Mouse (Mus musculus): ENCODE data around the gene Rhox4e. TPM values are rescaled to one million over a fixed set of nuclear protein-coding genes. Genes with fewer than 3 reads are reported as not detected.
"Not testable (repeated sequence)": the region's sequence is repeated elsewhere in the genome, so short reads cannot be mapped to it uniquely, and the experiment has no call there.

Gene Rhox4e
- polyA plus RNA-seq (2015; fragmentation: Nextera tagmentation; extraction: Ambion mirVana), result not detected in 2 replicates

DNA sequence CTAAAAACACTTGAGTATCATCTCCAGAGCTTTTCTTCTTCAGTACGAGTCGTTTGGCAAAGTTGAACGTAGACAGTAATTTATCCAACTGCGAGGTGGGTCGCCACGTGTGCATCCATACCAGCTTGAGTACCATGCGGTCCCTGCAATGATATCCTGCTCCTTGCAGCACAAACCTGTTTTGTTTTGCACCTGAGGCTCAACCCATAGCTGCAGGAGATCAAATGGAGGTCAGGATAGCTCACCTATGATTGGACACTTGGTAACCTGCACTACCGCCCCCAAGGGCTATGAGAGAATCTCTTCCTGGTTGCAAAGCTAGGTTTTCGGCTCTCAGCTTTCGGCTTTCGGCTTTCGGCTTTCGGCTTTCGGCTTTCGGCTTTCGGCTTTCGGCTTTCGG, at the start of gene Rhox4e:
Gene Rhox4e (plus strand): TSS at position 301 of the 400 bp plus-strand sequence.
- H3K4me3 ChIP-seq (ENCODE audit: low read length); H3K9me3 ChIP-seq (replicated peaks; ENCODE audit: control insufficient read depth, low read length); H3K4me1 ChIP-seq (ENCODE audit: control insufficient read depth, insufficient read depth, low read length); ATAC-seq (replicated peaks; ENCODE audit: extremely low read depth, insufficient read depth, low FRiP score); H3K36me3 ChIP-seq (ENCODE audit: control insufficient read depth, insufficient read depth); H3K9ac ChIP-seq (ENCODE audit: low read length); H3K27ac ChIP-seq (ENCODE audit: low read length); H3K4me2 ChIP-seq (ENCODE audit: low read depth, low read length); H3K27me3 ChIP-seq (ENCODE audit: control insufficient read depth, insufficient read depth, low read length): not testable (repeated sequence)
- WGBS, result over 99% methylated on average over 10 of the region's 18 CpGs

DNA sequence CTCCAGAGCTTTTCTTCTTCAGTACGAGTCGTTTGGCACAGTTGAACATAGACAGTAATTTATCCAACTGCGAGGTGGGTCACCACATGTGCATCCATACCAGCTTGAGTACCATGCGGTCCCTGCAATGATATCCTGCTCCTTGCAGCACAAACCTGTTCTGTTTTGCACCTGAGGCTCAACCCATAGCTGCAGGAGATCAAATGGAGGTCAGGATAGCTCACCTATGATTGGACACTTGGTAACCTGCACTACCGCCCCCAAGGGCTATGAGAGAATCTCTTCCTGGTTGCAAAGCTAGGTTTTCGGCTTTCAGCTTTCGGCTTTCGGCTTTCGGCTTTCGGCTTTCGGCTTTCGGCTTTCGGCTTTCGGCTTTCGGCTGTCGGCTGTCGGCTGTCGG, 43.2 kb upstream of the Rhox4e start, which contains the start of gene Rhox4d:
Gene Rhox4d (plus strand): TSS at position 301 of the 400 bp plus-strand sequence.
- H3K4me2 ChIP-seq (ENCODE audit: low read depth, low read length); H3K4me1 ChIP-seq (ENCODE audit: control insufficient read depth, insufficient read depth, low read length); H3K27ac ChIP-seq (ENCODE audit: low read length); H3K27me3 ChIP-seq (ENCODE audit: control insufficient read depth, insufficient read depth, low read length); ATAC-seq (replicated peaks; ENCODE audit: extremely low read depth, insufficient read depth, low FRiP score); H3K9me3 ChIP-seq (replicated peaks; ENCODE audit: control insufficient read depth, low read length); H3K9ac ChIP-seq (ENCODE audit: low read length); H3K4me3 ChIP-seq (ENCODE audit: low read length); H3K36me3 ChIP-seq (ENCODE audit: control insufficient read depth, insufficient read depth): not testable (repeated sequence)
- WGBS, result 91% methylated on average over 11 of the region's 18 CpGs

DNA sequence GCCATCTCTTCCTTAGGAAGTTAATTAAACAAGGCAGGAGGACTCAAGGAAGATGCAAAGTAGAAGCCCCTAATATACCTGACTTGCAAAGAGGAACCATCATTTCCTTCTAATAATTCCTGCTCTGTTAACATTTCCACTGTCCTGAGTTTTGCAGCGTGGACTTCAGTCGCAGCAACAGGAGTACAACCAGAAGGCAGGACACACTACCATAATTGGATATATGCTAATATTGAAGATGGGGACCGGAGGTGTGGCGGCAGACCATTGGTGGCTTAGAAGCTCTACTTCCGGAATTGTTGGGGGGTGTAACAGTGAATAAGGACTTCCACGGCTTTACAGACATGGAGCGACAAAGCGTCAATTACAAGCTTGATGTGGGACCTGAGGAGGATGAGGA, 27.1 kb upstream of the Rhox4e start, which contains the start of gene Rhox2e:
Gene Rhox2e (plus strand): TSS at position 301 of the 400 bp plus-strand sequence.
- not testable (repeated sequence) for H3K27me3 ChIP-seq (ENCODE audit: control insufficient read depth, insufficient read depth, low read length); H3K9me3 ChIP-seq (replicated peaks; ENCODE audit: control insufficient read depth, low read length); H3K4me3 ChIP-seq (ENCODE audit: low read length); ATAC-seq (replicated peaks; ENCODE audit: extremely low read depth, insufficient read depth, low FRiP score); H3K27ac ChIP-seq (ENCODE audit: low read length); H3K9ac ChIP-seq (ENCODE audit: low read length); H3K36me3 ChIP-seq (ENCODE audit: control insufficient read depth, insufficient read depth); H3K4me2 ChIP-seq (ENCODE audit: low read depth, low read length); H3K4me1 ChIP-seq (ENCODE audit: control insufficient read depth, insufficient read depth, low read length)
- 94% methylated on average over 2 of the region's 8 CpGs for WGBS

DNA sequence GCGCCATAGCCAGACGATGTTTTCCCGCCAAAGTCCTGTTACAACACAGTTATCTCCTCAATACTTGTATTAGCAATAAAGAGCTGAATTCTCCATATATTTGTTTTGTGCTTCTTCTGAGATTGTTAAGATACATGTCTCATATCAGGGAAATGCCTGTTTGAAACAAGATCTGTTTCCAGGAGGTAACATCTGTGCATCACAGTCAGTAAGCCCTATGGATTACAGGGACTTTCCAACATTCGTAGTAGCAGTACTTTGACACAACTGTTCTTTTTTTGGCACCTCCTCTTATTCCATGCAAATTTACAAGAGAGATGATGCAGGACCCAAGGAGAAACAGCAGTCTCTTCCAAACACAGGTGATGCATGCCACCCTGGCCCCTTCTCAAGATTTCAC, 15.5 kb upstream of the Rhox4e start, which contains the start of gene Rhox3e:
Gene Rhox3e (plus strand): TSS at position 301 of the 400 bp plus-strand sequence.
- H3K4me3 ChIP-seq (ENCODE audit: low read length), result not testable (repeated sequence)

DNA sequence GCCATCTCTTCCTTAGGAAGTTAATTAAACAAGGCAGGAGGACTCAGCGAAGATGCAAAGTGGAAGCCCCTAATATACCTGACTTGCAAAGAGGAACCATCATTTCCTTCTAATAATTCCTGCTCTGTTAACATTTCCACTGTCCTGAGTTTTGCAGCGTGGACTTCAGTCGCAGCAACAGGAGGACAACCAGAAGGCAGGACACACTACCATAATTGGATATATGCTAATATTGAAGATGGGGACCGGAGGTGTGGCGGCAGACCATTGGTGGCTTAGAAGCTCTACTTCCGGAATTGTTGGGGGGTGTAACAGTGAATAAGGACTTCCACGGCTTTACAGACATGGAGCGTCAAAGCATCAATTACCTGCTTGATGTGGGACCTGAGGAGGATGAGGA, 13.9 kb downstream of the Rhox4e start, which contains the start of gene Rhox2f:
Gene Rhox2f (plus strand): TSS at position 301 of the 400 bp plus-strand sequence.
- not testable (repeated sequence) for ATAC-seq (replicated peaks; ENCODE audit: extremely low read depth, insufficient read depth, low FRiP score); H3K4me3 ChIP-seq (ENCODE audit: low read length); H3K9me3 ChIP-seq (replicated peaks; ENCODE audit: control insufficient read depth, low read length); H3K9ac ChIP-seq (ENCODE audit: low read length); H3K4me2 ChIP-seq (ENCODE audit: low read depth, low read length); H3K27ac ChIP-seq (ENCODE audit: low read length); H3K27me3 ChIP-seq (ENCODE audit: control insufficient read depth, insufficient read depth, low read length); H3K4me1 ChIP-seq (ENCODE audit: control insufficient read depth, insufficient read depth, low read length); H3K36me3 ChIP-seq (ENCODE audit: control insufficient read depth, insufficient read depth)
- 89% methylated on average over 7 of the region's 8 CpGs for WGBS

More for the DNA sequence above, 15.5 kb upstream of the Rhox4e start, which contains the start of gene Rhox3e:
- H3K9me3 ChIP-seq (replicated peaks; ENCODE audit: control insufficient read depth, low read length); ATAC-seq (replicated peaks; ENCODE audit: extremely low read depth, insufficient read depth, low FRiP score); H3K36me3 ChIP-seq (ENCODE audit: control insufficient read depth, insufficient read depth); H3K9ac ChIP-seq (ENCODE audit: low read length); H3K4me2 ChIP-seq (ENCODE audit: low read depth, low read length); H3K27ac ChIP-seq (ENCODE audit: low read length); H3K4me1 ChIP-seq (ENCODE audit: control insufficient read depth, insufficient read depth, low read length); H3K27me3 ChIP-seq (ENCODE audit: control insufficient read depth, insufficient read depth, low read length): not testable (repeated sequence)
- WGBS, result no CpG with 5 or more reads among the region's 4 CpGs

DNA sequence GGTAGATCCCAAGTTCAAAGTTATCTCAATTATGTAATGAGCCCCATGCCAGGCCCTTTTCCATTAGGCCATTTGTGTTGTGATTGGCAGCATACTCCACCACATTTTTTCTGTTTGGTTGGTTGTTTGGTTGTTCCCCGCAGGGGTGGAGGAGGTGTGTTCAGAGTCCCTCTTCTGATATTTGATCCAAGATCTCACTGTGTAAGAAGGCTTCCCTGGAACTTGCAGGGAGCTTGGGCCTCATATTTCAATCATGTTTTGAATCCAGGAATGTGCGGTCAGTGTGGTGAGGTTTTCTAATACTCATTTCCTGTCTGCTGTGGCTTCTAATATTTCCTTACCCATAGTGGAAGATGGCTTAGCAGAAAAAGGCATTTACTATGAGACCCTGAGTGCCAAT, 15.4 kb downstream of the Rhox4e start:
- H3K27ac ChIP-seq (ENCODE audit: low read length); H3K9ac ChIP-seq (ENCODE audit: low read length); H3K4me3 ChIP-seq (ENCODE audit: low read length); H3K4me1 ChIP-seq (ENCODE audit: control insufficient read depth, insufficient read depth, low read length); H3K9me3 ChIP-seq (replicated peaks; ENCODE audit: control insufficient read depth, low read length); ATAC-seq (replicated peaks; ENCODE audit: extremely low read depth, insufficient read depth, low FRiP score); H3K27me3 ChIP-seq (ENCODE audit: control insufficient read depth, insufficient read depth, low read length); H3K4me2 ChIP-seq (ENCODE audit: low read depth, low read length); H3K36me3 ChIP-seq (ENCODE audit: control insufficient read depth, insufficient read depth): not testable (repeated sequence)
- WGBS, result 43% methylated on average over 2 of the region's 2 CpGs

DNA sequence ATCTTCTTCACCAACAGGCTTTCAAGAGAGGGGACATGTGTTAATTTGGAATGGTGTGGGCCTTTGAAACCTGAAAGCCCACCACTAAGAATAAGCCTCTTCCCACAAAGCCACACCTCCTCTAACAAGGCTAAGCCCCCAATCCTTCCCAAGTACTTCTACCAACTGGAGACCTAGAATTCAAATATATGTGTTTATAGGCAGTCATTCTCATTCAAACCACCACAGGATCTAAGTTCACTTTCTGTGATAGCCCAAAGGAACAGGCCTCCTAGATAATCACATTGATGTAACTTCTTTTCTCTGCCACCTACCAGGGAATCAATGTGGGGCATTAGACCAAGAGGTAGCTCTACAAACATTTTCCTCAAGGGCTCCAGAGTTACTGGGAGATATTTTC, 23.5 kb downstream of the Rhox4e start, which contains the start of gene Rhox3f:
Gene Rhox3f (plus strand): TSS at position 301 of the 400 bp plus-strand sequence.
- not testable (repeated sequence) for H3K27me3 ChIP-seq (ENCODE audit: control insufficient read depth, insufficient read depth, low read length); H3K4me1 ChIP-seq (ENCODE audit: control insufficient read depth, insufficient read depth, low read length); H3K4me3 ChIP-seq (ENCODE audit: low read length); H3K4me2 ChIP-seq (ENCODE audit: low read depth, low read length); ATAC-seq (replicated peaks; ENCODE audit: extremely low read depth, insufficient read depth, low FRiP score); H3K9me3 ChIP-seq (replicated peaks; ENCODE audit: control insufficient read depth, low read length); H3K27ac ChIP-seq (ENCODE audit: low read length); H3K9ac ChIP-seq (ENCODE audit: low read length); H3K36me3 ChIP-seq (ENCODE audit: control insufficient read depth, insufficient read depth)

DNA sequence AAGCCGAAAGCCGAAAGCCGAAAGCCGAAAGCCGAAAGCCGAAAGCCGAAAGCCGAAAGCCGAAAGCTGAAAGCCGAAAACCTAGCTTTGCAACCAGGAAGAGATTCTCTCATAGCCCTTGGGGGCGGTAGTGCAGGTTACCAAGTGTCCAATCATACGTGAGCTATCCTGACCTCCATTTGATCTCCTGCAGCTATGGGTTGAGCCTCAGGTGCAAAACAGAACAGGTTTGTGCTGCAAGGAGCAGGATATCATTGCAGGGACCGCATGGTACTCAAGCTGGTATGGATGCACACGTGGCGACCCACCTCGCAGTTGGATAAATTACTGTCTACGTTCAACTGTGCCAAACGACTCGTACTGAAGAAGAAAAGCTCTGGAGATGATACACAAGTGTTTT, 50.4 kb downstream of the Rhox4e start, which contains the start of gene Rhox4f:
Gene Rhox4f (minus strand): TSS at position 101 of the 400 bp plus-strand sequence.
- H3K27me3 ChIP-seq (ENCODE audit: control insufficient read depth, insufficient read depth, low read length); H3K4me3 ChIP-seq (ENCODE audit: low read length); H3K9ac ChIP-seq (ENCODE audit: low read length); H3K27ac ChIP-seq (ENCODE audit: low read length); ATAC-seq (replicated peaks; ENCODE audit: extremely low read depth, insufficient read depth, low FRiP score); H3K36me3 ChIP-seq (ENCODE audit: control insufficient read depth, insufficient read depth); H3K9me3 ChIP-seq (replicated peaks; ENCODE audit: control insufficient read depth, low read length); H3K4me2 ChIP-seq (ENCODE audit: low read depth, low read length); H3K4me1 ChIP-seq (ENCODE audit: control insufficient read depth, insufficient read depth, low read length): not testable (repeated sequence)
- WGBS, result 92% methylated on average over 11 of the region's 19 CpGs
